Mouse (Mus musculus) spleen, adult 2 months (tissue): ENCODE data around the gene Mark1. TPM values are rescaled to one million over a fixed set of nuclear protein-coding genes. Genes with fewer than 3 reads are reported as not detected.
A peak's percentile ranks its signal among the peaks of the same experiment; 100 is the strongest.

Experiments
- DNase-seq, 2 experiments: peaks; one replicate each; pipeline versions ENCODE4 v3.0.0 to v3.0.0-alpha.2; 2012 to 2021; ENCODE audit warnings: low spot score in 2 of 2, low read depth in 1 of 2
- H3K27ac ChIP-seq: fragments of 200-500 bp; 2 replicates; pipeline ENCODE4 v1.5.1; 2012; ENCODE audit warnings: low read length, inconsistent platforms; ENCODE audit not compliant: insufficient read depth
- H3K27me3 ChIP-seq: fragments of 200-500 bp; 2 replicates; pipeline ENCODE4 v1.6.1; 2012; ENCODE audit warnings: mild to moderate bottlenecking, moderate library complexity, low read length, inconsistent platforms; ENCODE audit not compliant: control insufficient read depth, insufficient read depth
- H3K36me3 ChIP-seq: fragments of 200-500 bp; 2 replicates; pipeline ENCODE4 v1.6.1; 2012; ENCODE audit warnings: mild to moderate bottlenecking, low read length, inconsistent platforms; ENCODE audit not compliant: control insufficient read depth, insufficient read depth
- H3K4me1 ChIP-seq: fragments of 200-500 bp; 2 replicates; pipeline ENCODE4 v1.6.1; 2011; ENCODE audit warnings: inconsistent platforms; ENCODE audit not compliant: control insufficient read depth, insufficient read depth, insufficient read length
- H3K4me3 ChIP-seq: fragments of 200-500 bp; 2 replicates; pipeline ENCODE4 v1.5.1; 2011; ENCODE audit warnings: mild to moderate bottlenecking, inconsistent platforms; ENCODE audit not compliant: insufficient read depth, insufficient read length; ENCODE audit errors: extremely low read depth
- CTCF ChIP-seq: fragments of 200-500 bp; IDR thresholded peaks from 2 replicates; pipeline ENCODE4 v1.5.1; 2011; ENCODE audit warnings: mild to moderate bottlenecking, inconsistent platforms; ENCODE audit not compliant: insufficient read depth, insufficient read length, insufficient replicate concordance; ENCODE audit errors: extremely low read depth
- POLR2A ChIP-seq: fragments of 200-500 bp; IDR thresholded peaks from 2 replicates; pipeline ENCODE4 v1.6.1; 2011; ENCODE audit warnings: low read depth, low read length, inconsistent platforms
- WGBS: fragments of 180-500 bp; shearing (Covaris S2); methylation state at CpG from one replicate; pipeline ENCODE4 v1.1.7; 2018; 5-methylcytosine and 5-hydroxymethylcytosine counted together
- polyA plus RNA-seq: library from polyadenylated mRNA; depleted of rRNA; stranded (reverse); fragments of >200 nt; gene quantifications from 2 replicates; pipeline ENCODE4 v1.2.3, GENCODE M21; 2012; rRNA removed

Mark1 gene
- polyA plus RNA-seq, result 1.6 and 2.3 TPM in 2 replicates

DNA sequence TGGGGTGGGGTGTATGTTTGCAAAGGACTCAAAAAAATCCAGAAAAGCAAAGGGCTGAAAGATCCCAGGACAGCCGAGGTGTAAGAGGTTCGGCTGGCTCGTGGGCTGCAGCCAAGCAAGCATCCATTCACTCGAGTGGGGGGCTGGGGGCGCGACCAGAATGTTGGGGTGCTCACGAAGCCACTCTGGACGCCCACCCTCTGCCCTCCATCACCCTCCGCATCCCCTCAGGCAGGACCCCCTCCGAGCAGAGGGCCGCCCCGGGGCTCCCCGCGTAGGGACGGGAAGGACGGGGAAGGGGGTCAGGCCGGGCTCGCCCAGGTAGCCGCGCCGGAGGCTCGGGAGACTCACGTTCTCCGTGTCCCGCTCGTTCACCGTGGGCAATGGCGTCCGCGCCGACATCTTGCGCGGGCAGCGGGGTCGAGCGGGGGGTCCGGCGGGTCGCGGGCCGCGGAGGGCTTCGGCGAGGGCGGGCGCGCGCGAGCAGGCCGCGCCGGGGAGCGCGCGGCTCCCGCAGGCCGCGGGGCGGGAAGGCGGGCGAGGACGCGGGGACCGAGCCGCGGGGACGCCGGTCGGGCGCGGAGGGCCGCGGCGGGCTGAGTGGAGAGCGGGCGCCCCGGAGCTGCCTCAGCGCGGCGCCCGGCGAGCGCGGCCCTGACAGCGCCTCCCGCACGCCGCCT lies at the start of gene Mark1:
Mark1 (minus strand) TSS at position 500 of the 680 bp plus-strand sequence.
- no peak for DNase-seq
- 14% methylated on average over 87 of the region's 88 CpGs for WGBS
- no peaks in the 10 kb centered on the region for H3K4me1 ChIP-seq
- H3K27ac ChIP-seq, result no peak within 1 kb of the TSS; the same call in 1 of the 2 replicates
- no peaks in the 10 kb centered on the region for H3K36me3 ChIP-seq
- peaks cover 7% of the 10 kb centered on the region for H3K27me3 ChIP-seq
- peak within 1 kb of the TSS; percentile 47 for H3K4me3 ChIP-seq
- TF ChIP-seq CTCF (no peak), POLR2A (no peak)

DNA sequence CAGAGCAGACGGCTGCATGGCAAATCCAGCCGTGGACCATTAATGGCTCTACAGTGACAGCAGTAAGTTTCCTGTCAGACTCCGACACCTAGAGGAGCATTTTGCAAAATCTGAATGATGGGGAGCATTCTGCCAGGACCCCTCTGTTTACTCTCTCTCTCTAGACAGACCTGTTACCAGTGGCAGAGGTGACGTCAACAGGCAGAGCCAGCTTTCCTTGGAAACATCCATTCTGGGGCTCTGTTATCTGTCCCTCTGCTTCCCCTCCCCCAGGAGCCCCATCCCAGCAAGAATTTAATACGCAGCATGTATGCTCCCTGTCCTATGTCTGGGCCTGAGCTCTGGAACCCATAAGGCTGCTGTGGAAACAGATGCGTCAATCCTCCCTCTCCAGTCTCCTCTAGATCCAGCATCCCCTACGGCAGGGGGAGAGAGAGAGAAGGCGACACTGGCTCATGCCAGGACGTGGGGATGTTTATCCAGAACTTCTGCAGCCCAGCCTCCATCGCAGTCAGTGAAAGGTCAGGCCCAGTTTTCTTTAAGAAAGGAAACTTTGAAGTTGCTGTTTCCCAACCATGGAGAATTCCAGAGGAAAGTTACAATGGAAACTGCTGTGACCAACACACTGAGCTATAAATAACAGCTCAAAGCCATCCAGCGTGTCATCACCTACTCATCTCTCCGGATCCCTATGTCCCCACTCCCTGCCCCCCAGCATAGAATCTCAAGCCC lies 48.3 kb upstream of the Mark1 start:
- 83% methylated on average over 12 of the region's 12 CpGs for WGBS
- Histone ChIP-seq H3K27ac (no peak overlapping the region), H3K4me3 (no peak overlapping the region), H3K27me3 (no peaks in the 10 kb centered on the region), H3K36me3 (no peaks in the 10 kb centered on the region), H3K4me1 (no peaks in the 10 kb centered on the region)
- TF ChIP-seq CTCF (no peak), POLR2A (no peak)
- no peak for DNase-seq

DNA sequence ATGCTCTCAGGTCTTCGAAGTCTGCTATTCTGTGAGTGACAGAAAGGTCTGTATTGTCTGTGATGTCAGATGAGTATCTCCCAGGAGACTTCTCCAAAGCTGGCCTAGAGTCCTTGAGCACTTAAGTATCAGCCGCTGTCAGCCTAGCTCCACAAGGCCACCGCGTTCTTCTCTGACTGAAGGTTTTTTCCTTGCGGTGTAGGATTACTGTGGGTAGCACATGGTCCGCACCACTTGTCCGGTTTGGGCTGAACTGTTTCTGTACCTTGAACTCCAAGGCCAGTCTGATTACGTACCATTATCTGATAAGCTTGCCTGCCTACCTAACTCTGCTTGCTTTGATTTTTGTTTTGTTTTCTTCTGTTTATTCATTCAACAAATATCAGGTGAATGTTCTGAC lies 47.1 kb upstream of the Mark1 start:
- Histone ChIP-seq H3K27ac (no peak overlapping the region), H3K27me3 (no peaks in the 10 kb centered on the region), H3K36me3 (no peaks in the 10 kb centered on the region), H3K4me3 (no peak overlapping the region), H3K4me1 (no peaks in the 10 kb centered on the region)
- 91% methylated on average over 8 of the region's 8 CpGs for WGBS
- no peak for DNase-seq
- no peak for TF ChIP-seq CTCF
- TF ChIP-seq POLR2A, result no peak

DNA sequence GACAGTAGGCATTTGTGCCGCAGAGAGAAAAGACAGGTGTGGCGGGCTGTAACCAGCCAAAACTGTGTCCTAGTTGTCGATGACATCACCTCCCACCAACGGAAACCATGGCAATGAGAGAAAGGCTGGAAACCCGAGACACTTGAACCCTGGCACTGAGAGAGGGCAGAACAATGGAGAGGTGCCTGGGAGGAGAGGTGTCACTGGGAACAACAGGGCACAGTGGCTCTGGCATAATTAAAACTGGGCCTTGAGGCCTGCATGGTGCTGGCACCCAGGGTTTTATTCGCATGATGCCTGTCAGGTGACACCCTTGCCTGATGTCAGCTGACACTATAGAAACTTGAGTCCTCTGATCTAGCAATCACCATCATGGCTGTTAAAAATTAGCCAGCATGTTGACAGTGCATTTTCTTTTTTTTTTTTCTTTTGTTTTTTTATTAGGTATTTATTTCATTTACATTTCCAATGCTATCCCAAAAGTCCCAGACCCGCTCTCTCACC lies 38.9 kb upstream of the Mark1 start:
- no peak overlapping the region for H3K27ac ChIP-seq
- H3K36me3 ChIP-seq, result no peaks in the 10 kb centered on the region
- H3K4me3 ChIP-seq, result no peak overlapping the region
- no peaks in the 10 kb centered on the region for H3K27me3 ChIP-seq
- DNase-seq, result no peak
- WGBS, result 79% methylated on average over 7 of the region's 7 CpGs
- H3K4me1 ChIP-seq, result no peaks in the 10 kb centered on the region
- TF ChIP-seq CTCF (no peak), POLR2A (no peak)

DNA sequence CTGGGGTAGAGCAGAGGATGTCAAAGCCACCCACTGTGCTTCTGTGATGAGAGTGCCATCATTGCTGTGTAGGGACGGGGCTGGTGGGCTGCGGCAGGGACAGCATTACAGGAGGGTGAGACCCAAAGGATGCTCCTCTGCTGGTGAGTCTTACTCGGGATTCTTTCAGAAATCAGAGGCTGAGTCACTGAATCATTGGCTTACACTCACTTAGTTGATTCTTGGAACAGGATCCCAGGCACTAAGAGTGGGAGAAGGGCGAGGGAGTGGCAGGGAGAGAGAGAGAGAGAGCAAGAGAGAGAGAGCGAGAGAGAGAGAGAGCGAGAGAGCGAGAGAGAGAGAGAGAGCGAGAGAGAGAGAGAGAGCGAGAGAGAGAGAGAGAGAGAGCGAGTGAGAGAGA lies 31.2 kb upstream of the Mark1 start:
- Histone ChIP-seq H3K36me3 (no peaks in the 10 kb centered on the region), H3K27ac (no peak overlapping the region), H3K27me3 (no peaks in the 10 kb centered on the region), H3K4me3 (no peak overlapping the region), H3K4me1 (no peaks in the 10 kb centered on the region)
- TF ChIP-seq POLR2A (no peak), CTCF (no peak)
- WGBS, result 90% methylated on average over 10 of the region's 10 CpGs
- no peak for DNase-seq

DNA sequence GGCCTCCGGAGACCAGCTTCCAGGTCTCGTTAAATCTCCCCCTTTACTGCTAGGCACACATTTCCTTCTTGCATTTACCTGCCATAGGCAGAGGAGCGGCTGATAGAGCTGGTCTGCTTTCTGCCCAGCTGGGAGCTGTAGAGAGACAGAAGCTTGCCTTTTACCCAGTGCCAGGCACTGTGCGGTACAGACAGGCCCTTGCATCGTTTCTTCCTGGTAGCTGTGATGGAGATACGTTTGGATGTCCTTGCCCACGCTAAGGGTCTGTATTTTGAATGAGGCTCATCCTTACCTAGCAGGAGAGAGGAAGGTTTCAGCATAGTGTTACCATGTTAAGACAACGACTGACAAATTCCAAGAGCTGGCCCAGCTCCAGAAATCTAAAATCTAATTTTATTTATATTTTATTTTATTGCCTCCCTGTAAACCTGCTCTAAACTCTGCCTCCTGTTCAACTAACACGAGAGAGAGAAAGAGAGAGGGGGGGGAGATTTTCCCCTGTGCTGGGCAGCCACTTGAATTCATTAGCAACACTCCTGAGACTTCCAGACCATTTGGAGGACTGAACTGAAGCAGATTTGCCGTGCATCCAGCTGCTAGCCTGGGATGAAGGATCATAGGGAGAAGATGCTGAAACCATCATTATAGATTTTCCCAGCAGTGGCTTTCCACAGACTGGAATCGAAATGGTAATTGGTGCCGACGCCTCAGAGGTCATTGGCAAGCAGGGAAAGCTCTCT lies 21.2 kb upstream of the Mark1 start:
- WGBS, result 80% methylated on average over 13 of the region's 13 CpGs
- Histone ChIP-seq H3K4me3 (no peak overlapping the region), H3K36me3 (no peaks in the 10 kb centered on the region), H3K27ac (no peak overlapping the region), H3K27me3 (no peaks in the 10 kb centered on the region), H3K4me1 (no peaks in the 10 kb centered on the region)
- no peak for DNase-seq
- TF ChIP-seq CTCF, result no peak
- TF ChIP-seq POLR2A, result no peak
